Mouse (Mus musculus) MEL (cell line): ENCODE measurements around the gene Gm5136. TPM values are rescaled to one million over a fixed set of nuclear protein-coding genes. Genes with fewer than 3 reads are reported as not detected.

Experiments
- DNase-seq: peaks from one replicate; pipeline ENCODE4 v3.0.0; 2011; ENCODE audit warnings: low read depth, low spot score
- H3K27ac ChIP-seq: 2 replicates; pipeline ENCODE4 v1.5.1; 2012; ENCODE audit warnings: low read depth, mild to moderate bottlenecking, control low read depth, low read length, moderate library complexity; ENCODE audit not compliant: control insufficient read depth
- H3K27me3 ChIP-seq, 2 experiments: fragments of 150-350 bp in 1 of 2; sonication (generic) in 1 of 2; 2 replicates each; pipeline ENCODE4 v1.6.1; 2012; ENCODE audit warnings: low read length in 2 of 2, mild to moderate bottlenecking in 2 of 2, improper control_type of control experiment in 1 of 2, moderate library complexity in 1 of 2; ENCODE audit not compliant: insufficient read depth in 2 of 2, control insufficient read depth in 1 of 2
- H3K36me3 ChIP-seq, 2 experiments: 2 replicates each; pipeline ENCODE4 v1.6.1; 2012 to 2014; ENCODE audit warnings: low read length in 2 of 2, improper control_type of control experiment in 1 of 2, inconsistent platforms in 1 of 2, mild to moderate bottlenecking in 1 of 2; ENCODE audit not compliant: insufficient read depth in 2 of 2, control insufficient read depth in 1 of 2
- H3K4me1 ChIP-seq, 2 experiments: fragments of 150-350 bp in 1 of 2; sonication (generic) in 1 of 2; 2 replicates each; pipeline ENCODE4 v1.6.1; 2012; ENCODE audit warnings: low read length in 2 of 2, improper control_type of control experiment in 1 of 2, mild to moderate bottlenecking in 1 of 2; ENCODE audit not compliant: insufficient read depth in 2 of 2, control insufficient read depth in 1 of 2
- H3K4me3 ChIP-seq, 2 experiments: fragments of 150-350 bp in 1 of 2; sonication (generic) in 1 of 2; 2 replicates each; pipeline ENCODE4 v1.5.1; 2012; ENCODE audit warnings: low read depth in 2 of 2, low read length in 2 of 2, mild to moderate bottlenecking in 2 of 2, moderate library complexity in 2 of 2, control low read depth in 1 of 2, improper control_type of control experiment in 1 of 2; ENCODE audit not compliant: control insufficient read depth in 1 of 2, insufficient read depth in 1 of 2
- H3K79me2 ChIP-seq: 2 replicates; pipeline ENCODE4 v1.6.1; 2012; ENCODE audit warnings: mild to moderate bottlenecking, low read length, moderate library complexity; ENCODE audit not compliant: control insufficient read depth, poor library complexity, insufficient read depth
- H3K9ac ChIP-seq: 2 replicates; pipeline ENCODE4 v1.6.1; 2012; ENCODE audit warnings: low read depth, mild to moderate bottlenecking, control low read depth, low read length, moderate library complexity; ENCODE audit not compliant: control insufficient read depth, poor library complexity, severe bottlenecking
- H3K9me3 ChIP-seq: fragments of 150-350 bp; sonication (generic); replicated peaks from 2 replicates; pipeline ENCODE4 v1.6.1; 2012; ENCODE audit warnings: mild to moderate bottlenecking, low read length, improper control_type of control experiment, moderate library complexity; ENCODE audit not compliant: insufficient read depth
- BHLHE40 ChIP-seq: IDR thresholded peaks from 2 replicates; pipeline ENCODE4 v1.6.1; 2012; ENCODE audit warnings: low read depth, mild to moderate bottlenecking, inconsistent platforms, low read length, improper control_type of control experiment, borderline replicate concordance
- CHD2 ChIP-seq: IDR thresholded peaks from 2 replicates; pipeline ENCODE4 v1.6.1; 2011; ENCODE audit warnings: low read length, improper control_type of control experiment
- CTCF ChIP-seq, 3 experiments: IDR thresholded peaks in 2 of 3; conservative IDR thresholded peaks in 1 of 3; 2 replicates each; pipeline ENCODE4 v1.5.1; 2011 to 2012; ENCODE audit warnings: low read length in 3 of 3, low read depth in 2 of 3, mild to moderate bottlenecking in 2 of 3, improper control_type of control experiment in 1 of 3, inconsistent platforms in 1 of 3, mixed read lengths in 1 of 3, moderate library complexity in 1 of 3; ENCODE audit not compliant: control insufficient read depth in 1 of 3, insufficient read depth in 1 of 3, poor library complexity in 1 of 3, severe bottlenecking in 1 of 3
- E2F4 ChIP-seq: IDR thresholded peaks from 2 replicates; pipeline ENCODE4 v1.6.1; 2011; ENCODE audit warnings: low read depth, low read length, improper control_type of control experiment, borderline replicate concordance
- ELF1 ChIP-seq: IDR thresholded peaks from 2 replicates; pipeline ENCODE4 v1.6.1; 2014; ENCODE audit warnings: low read depth, mild to moderate bottlenecking, inconsistent platforms, low read length, improper control_type of control experiment, moderate library complexity
- EP300 ChIP-seq, 2 experiments: IDR thresholded peaks; 2 replicates each; pipeline ENCODE4 v1.6.1; 2011; ENCODE audit warnings: improper control_type of control experiment in 2 of 2, low read length in 2 of 2, low read depth in 1 of 2, mild to moderate bottlenecking in 1 of 2
- GABPA ChIP-seq: IDR thresholded peaks from 2 replicates; pipeline ENCODE4 v1.6.1; 2012; ENCODE audit warnings: low read depth, mild to moderate bottlenecking, inconsistent platforms, low read length, improper control_type of control experiment, moderate library complexity
- JUND ChIP-seq: IDR thresholded peaks from 2 replicates; pipeline ENCODE4 v1.6.1; 2011; ENCODE audit warnings: low read depth, mild to moderate bottlenecking, improper control_type of control experiment, low read length
- KAT2A ChIP-seq: conservative IDR thresholded peaks from 2 replicates; pipeline ENCODE4 v1.6.1; 2012; ENCODE audit warnings: low read depth, low read length, improper control_type of control experiment, inconsistent platforms
- MAX ChIP-seq: IDR thresholded peaks from 2 replicates; pipeline ENCODE4 v1.6.1; 2011; ENCODE audit warnings: low read length, improper control_type of control experiment
- MAZ ChIP-seq: IDR thresholded peaks from 2 replicates; pipeline ENCODE4 v1.6.1; 2012; ENCODE audit warnings: low read depth, mild to moderate bottlenecking, inconsistent platforms, low read length, improper control_type of control experiment
- MEF2A ChIP-seq: IDR thresholded peaks from 2 replicates; pipeline ENCODE4 v1.6.1; 2014; ENCODE audit warnings: low read depth, mild to moderate bottlenecking, inconsistent platforms, low read length, improper control_type of control experiment; ENCODE audit not compliant: poor library complexity, insufficient replicate concordance, severe bottlenecking; ENCODE audit errors: extremely low read depth
- MYB ChIP-seq: IDR thresholded peaks from 2 replicates; pipeline ENCODE4 v1.6.1; 2011; ENCODE audit warnings: mild to moderate bottlenecking, low read depth, low read length, improper control_type of control experiment
- MYC ChIP-seq: IDR thresholded peaks from 2 replicates; pipeline ENCODE4 v1.6.1; 2011; ENCODE audit warnings: low read depth, mild to moderate bottlenecking, low read length, improper control_type of control experiment, moderate library complexity
- NELFE ChIP-seq: IDR thresholded peaks from 2 replicates; pipeline ENCODE4 v1.6.1; 2011; ENCODE audit warnings: low read depth, low read length, improper control_type of control experiment
- POLR2A ChIP-seq, 2 experiments: IDR thresholded peaks; 2 replicates each; pipeline ENCODE4 v1.6.1; 2011 to 2012; ENCODE audit warnings: low read length in 2 of 2, mild to moderate bottlenecking in 2 of 2, control low read depth in 1 of 2, improper control_type of control experiment in 1 of 2, low read depth in 1 of 2, moderate library complexity in 1 of 2; ENCODE audit not compliant: control insufficient read depth in 1 of 2, insufficient read depth in 1 of 2, poor library complexity in 1 of 2
- RAD21 ChIP-seq: IDR thresholded peaks from 2 replicates; pipeline ENCODE4 v1.6.1; 2011; ENCODE audit warnings: mild to moderate bottlenecking, low read depth, low read length, improper control_type of control experiment
- RCOR1 ChIP-seq: IDR thresholded peaks from 2 replicates; pipeline ENCODE4 v1.6.1; 2012; ENCODE audit warnings: low read depth, mild to moderate bottlenecking, inconsistent platforms, low read length, improper control_type of control experiment
- SIN3A ChIP-seq: IDR thresholded peaks from 2 replicates; pipeline ENCODE4 v1.6.1; 2012; ENCODE audit warnings: low read length, improper control_type of control experiment, inconsistent platforms
- SMC3 ChIP-seq: IDR thresholded peaks from 2 replicates; pipeline ENCODE4 v1.6.1; 2011; ENCODE audit warnings: low read depth, low read length, improper control_type of control experiment
- TAL1 ChIP-seq: IDR thresholded peaks from 2 replicates; pipeline ENCODE4 v1.6.1; 2012; ENCODE audit warnings: mild to moderate bottlenecking, inconsistent platforms, low read length, moderate library complexity, mixed read lengths
- TBP ChIP-seq: IDR thresholded peaks from 2 replicates; pipeline ENCODE4 v1.8.0; 2011; ENCODE audit warnings: low read depth, low read length, improper control_type of control experiment
- TCF12 ChIP-seq: IDR thresholded peaks from 2 replicates; pipeline ENCODE4 v1.6.1; 2014; ENCODE audit warnings: low read depth, mild to moderate bottlenecking, inconsistent platforms, low read length, improper control_type of control experiment, moderate library complexity
- UBTF ChIP-seq: IDR thresholded peaks from 2 replicates; pipeline ENCODE4 v1.6.1; 2012; ENCODE audit warnings: low read depth, mild to moderate bottlenecking, inconsistent platforms, low read length, improper control_type of control experiment, moderate library complexity, borderline replicate concordance; ENCODE audit not compliant: insufficient read depth
- USF2 ChIP-seq, 2 experiments: IDR thresholded peaks; 2 replicates each; pipeline ENCODE4 v1.6.1; 2011 to 2012; ENCODE audit warnings: improper control_type of control experiment in 2 of 2, low read length in 2 of 2, borderline replicate concordance in 1 of 2, inconsistent platforms in 1 of 2, low read depth in 1 of 2, mild to moderate bottlenecking in 1 of 2; ENCODE audit not compliant: insufficient read depth in 1 of 2
- ZC3H11A ChIP-seq: IDR thresholded peaks from 2 replicates; pipeline ENCODE4 v1.6.1; 2012; ENCODE audit warnings: low read depth, mild to moderate bottlenecking, inconsistent platforms, low read length, improper control_type of control experiment
- ZKSCAN1 ChIP-seq: IDR thresholded peaks from 2 replicates; pipeline ENCODE4 v1.6.1; 2012; ENCODE audit warnings: low read depth, mild to moderate bottlenecking, inconsistent platforms, low read length, improper control_type of control experiment, moderate library complexity
- ZMIZ1 ChIP-seq: IDR thresholded peaks from 2 replicates; pipeline ENCODE4 v1.6.1; 2012; ENCODE audit warnings: low read depth, mild to moderate bottlenecking, inconsistent platforms, low read length, improper control_type of control experiment, moderate library complexity
- ZNF384 ChIP-seq: IDR thresholded peaks from 2 replicates; pipeline ENCODE4 v1.6.1; 2012; ENCODE audit warnings: low read depth, mild to moderate bottlenecking, inconsistent platforms, low read length, improper control_type of control experiment
- polyA plus RNA-seq, 2 experiments: library from polyadenylated mRNA; stranded (reverse) in 1 of 2; unstranded in 1 of 2; fragments of >175 nt in 1 of 2; fragments of >200 nt in 1 of 2; gene quantifications; 2 replicates each; pipeline versions ENCODE4 v1.2.1 to v1.2.4; 2012; ENCODE audit warnings: low replicate concordance in 2 of 2, low read depth in 1 of 2; ENCODE audit not compliant: insufficient read length in 2 of 2, insufficient read depth in 1 of 2, missing spikeins in 1 of 2
- total RNA-seq: library from RNA; depleted of rRNA; stranded (reverse); fragments of 300-350 nt; gene quantifications from 2 replicates; pipeline ENCODE4 v1.2.3, GENCODE M21; 2012

Gm5136 gene
- total and polyA plus RNA-seq, 3 experiments = not detected

GRCm38 (mm10) chr10:108726391-108726790 lies 26.4 kb upstream of the Gm5136 start:
- Histone ChIP-seq H3K27me3 (no peaks in the 10 kb centered on the region), H3K36me3 (no peaks in the 10 kb centered on the region), H3K79me2 (no peaks in the 10 kb centered on the region)
- no peak for TF ChIP-seq E2F4
- TF ChIP-seq RAD21 = no peak
- no peak for TF ChIP-seq CHD2
- no peak for TF ChIP-seq RCOR1
- no peak for TF ChIP-seq SMC3
- TF ChIP-seq TCF12 = no peak
- no peak for TF ChIP-seq ZMIZ1
- TF ChIP-seq ZNF384 = no peak
- no peak for TF ChIP-seq USF2 (IDR thresholded peaks at IDR 0.05; ENCODE audit: borderline replicate concordance in 1 of 2, insufficient read depth in 1 of 2, low read depth in 1 of 2, low read length in 2 of 2)
- TF ChIP-seq TAL1 = no peak
- TF ChIP-seq GABPA = no peak
- TF ChIP-seq ZKSCAN1 = no peak
- no peak for TF ChIP-seq MYC
- no peak for TF ChIP-seq SIN3A
- no peak for TF ChIP-seq EP300 (IDR thresholded peaks at IDR 0.05; ENCODE audit: low read depth in 1 of 2, low read length in 2 of 2)
- TF ChIP-seq ELF1 = no peak
- TF ChIP-seq POLR2A (IDR thresholded peaks at IDR 0.05; ENCODE audit: control insufficient read depth in 1 of 2, insufficient read depth in 1 of 2, low read depth in 1 of 2, low read length in 2 of 2, poor library complexity in 1 of 2) = no peak
- TF ChIP-seq MYB = no peak
- no peak for TF ChIP-seq MAZ
- TF ChIP-seq, all 39 proteins: peak for 0
- DNase-seq = no peak
- no peaks in the 10 kb centered on the region for H3K9me3 ChIP-seq
- no peak overlapping the region for H3K9ac ChIP-seq
- H3K4me1 ChIP-seq = no peaks in the 10 kb centered on the region
- H3K27ac ChIP-seq = no peak overlapping the region
- H3K4me3 ChIP-seq = no peak overlapping the region

GRCm38 (mm10) chr10:108724878-108725277 lies 24.9 kb upstream of the Gm5136 start:
- Histone ChIP-seq H3K9me3 (no peaks in the 10 kb centered on the region), H3K27ac (no peak overlapping the region), H3K9ac (no peak overlapping the region), H3K36me3 (no peaks in the 10 kb centered on the region), H3K79me2 (no peaks in the 10 kb centered on the region), H3K27me3 (no peaks in the 10 kb centered on the region), H3K4me1 (no peaks in the 10 kb centered on the region), H3K4me3 (no peak overlapping the region)
- TF ChIP-seq NELFE (no peak), KAT2A (no peak), GABPA (no peak), BHLHE40 (no peak), MYC (no peak), JUND (no peak), UBTF (no peak), TBP (no peak), ZC3H11A (no peak), MAZ (no peak), POLR2A (IDR thresholded peaks at IDR 0.05; ENCODE audit: control insufficient read depth in 1 of 2, insufficient read depth in 1 of 2, low read depth in 1 of 2, low read length in 2 of 2, poor library complexity in 1 of 2) (no peak), MEF2A (no peak), USF2 (IDR thresholded peaks at IDR 0.05; ENCODE audit: borderline replicate concordance in 1 of 2, insufficient read depth in 1 of 2, low read depth in 1 of 2, low read length in 2 of 2) (no peak), MAX (no peak), CTCF (IDR thresholded peaks at IDR 0.05 in 2 of 3, conservative IDR thresholded peaks at IDR 0.05 in 1 of 3; ENCODE audit: control insufficient read depth in 1 of 3, insufficient read depth in 1 of 3, low read depth in 2 of 3, low read length in 3 of 3, poor library complexity in 1 of 3, severe bottlenecking in 1 of 3) (no peak), SMC3 (no peak), ZNF384 (no peak)
- no peak for DNase-seq
